Mouse (Mus musculus) ovary, postnatal 14 days (tissue): Measurements from ENCODE around the gene E030025P04Rik.

ENCODE experiments used
- DNase-seq: peaks from one replicate; pipeline ENCODE4 v3.0.0; 2022; ENCODE audit warnings: low spot score

Gene E030025P04Rik

DNA sequence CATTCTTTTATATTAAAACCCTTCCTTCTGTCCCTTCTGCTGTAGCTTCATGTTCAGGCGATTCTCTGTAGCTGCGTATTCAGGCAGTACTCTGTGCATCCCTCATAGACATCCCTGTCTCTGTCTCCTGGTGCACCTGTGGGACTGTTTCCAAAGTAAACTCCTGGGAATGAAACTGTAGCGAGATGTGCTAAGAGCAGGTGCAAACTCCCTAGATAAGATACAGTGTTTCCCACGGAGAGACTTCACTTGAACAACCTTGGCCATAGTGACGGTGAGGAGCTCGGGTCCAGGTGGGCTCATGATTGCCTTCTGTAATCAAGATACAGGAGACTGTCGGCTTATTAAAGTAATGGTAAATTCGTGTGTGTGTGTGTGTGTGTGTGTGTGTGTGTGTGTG, 41.5 kb downstream of the E030025P04Rik start:
- no peak for DNase-seq

DNA sequence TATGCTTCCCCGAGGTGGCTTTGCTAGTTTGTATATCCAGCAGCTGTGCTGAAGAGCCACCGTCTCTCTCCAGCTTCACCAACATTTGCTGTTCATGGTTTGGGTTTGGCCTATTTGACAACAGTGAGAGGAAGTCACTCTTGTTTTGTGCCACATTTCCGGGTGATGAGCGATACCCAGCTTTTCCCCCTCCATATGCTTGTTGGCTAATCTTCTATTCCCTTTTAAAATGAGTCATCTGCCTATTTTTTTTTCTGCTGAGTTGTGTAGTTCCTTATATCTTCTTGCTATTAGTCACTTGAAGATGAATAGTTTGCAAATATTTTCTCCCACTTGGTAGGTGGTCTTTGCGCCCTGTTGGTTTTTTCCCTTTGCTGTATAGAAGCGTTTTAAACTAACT, 43.9 kb downstream of the E030025P04Rik start:
- no peak for DNase-seq

DNA sequence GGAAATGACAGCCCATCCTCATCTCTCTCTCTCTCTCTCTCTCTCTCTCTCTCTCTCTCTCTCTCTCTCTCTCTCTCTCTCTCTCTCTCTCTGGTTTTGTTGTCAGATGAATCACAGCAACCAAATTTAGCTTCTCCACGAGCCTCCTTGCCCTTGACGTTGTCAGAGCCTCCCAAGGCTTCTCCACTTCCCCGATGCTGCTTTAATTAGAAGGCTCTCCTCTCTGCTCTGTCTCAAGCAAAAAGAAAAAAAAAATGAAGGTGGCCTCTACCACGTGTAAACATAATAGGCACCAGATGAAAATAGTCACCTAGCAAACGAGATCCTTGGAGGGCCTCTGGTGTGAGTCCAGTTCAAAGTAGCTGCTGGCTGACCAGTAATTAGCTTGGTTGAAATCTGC, 52.3 kb downstream of the E030025P04Rik start:
- no peak for DNase-seq
